Mouse (Mus musculus) stomach, embryonic 14.5 days (tissue): ENCODE data around the gene Il18. TPM values are rescaled to one million over a fixed set of nuclear protein-coding genes. Genes with fewer than 3 reads are reported as not detected.

Source experiments
- ATAC-seq: fragments of 200-750 bp; cut with Nextera tagmentation; 2 replicates; pipeline ENCODE4 v1.8.0; 2017; ENCODE audit warnings: low read depth, moderate TSS enrichment; ENCODE audit not compliant: insufficient number of reproducible peaks, insufficient read depth, low FRiP score
- H3K27ac ChIP-seq: fragments of 300-500 bp; sonication (generic); 2 replicates; pipeline ENCODE4 v1.5.1; 2014; ENCODE audit warnings: mild to moderate bottlenecking, low read length, moderate library complexity, mixed read lengths
- H3K27me3 ChIP-seq: fragments of 300-500 bp; sonication (generic); 2 replicates; pipeline ENCODE4 v1.6.1; 2014; ENCODE audit warnings: low read length, control low read depth, mixed read lengths; ENCODE audit not compliant: control insufficient read depth, insufficient read depth
- H3K36me3 ChIP-seq: fragments of 300-500 bp; sonication (generic); 2 replicates; pipeline ENCODE4 v1.6.1; 2014; ENCODE audit warnings: mild to moderate bottlenecking, control low read depth, low read length, moderate library complexity, mixed read lengths; ENCODE audit not compliant: control insufficient read depth, insufficient read depth
- H3K4me1 ChIP-seq: fragments of 300-500 bp; sonication (generic); 2 replicates; pipeline ENCODE4 v1.6.1; 2014; ENCODE audit warnings: low read length, control low read depth, mixed read lengths; ENCODE audit not compliant: control insufficient read depth, insufficient read depth
- H3K4me2 ChIP-seq: fragments of 300-500 bp; sonication (generic); replicated peaks from 2 replicates; pipeline ENCODE4 v1.6.1; 2014; ENCODE audit warnings: low read depth, low read length, control low read depth
- H3K4me3 ChIP-seq: fragments of 300-500 bp; sonication (generic); 2 replicates; pipeline ENCODE4 v1.5.1; 2014; ENCODE audit warnings: low read depth, low read length, control low read depth
- H3K9ac ChIP-seq: fragments of 300-500 bp; sonication (generic); replicated peaks from 2 replicates; pipeline ENCODE4 v1.6.1; 2014; ENCODE audit warnings: low read depth, mild to moderate bottlenecking, control low read depth, low read length, moderate library complexity, mixed read lengths
- H3K9me3 ChIP-seq: fragments of 300-500 bp; sonication (generic); 2 replicates; pipeline ENCODE4 v1.6.1; 2016; ENCODE audit warnings: low read depth, low read length, control low read depth; ENCODE audit not compliant: control insufficient read depth
- WGBS: fragments of 180-500 bp; shearing (Covaris S2); extraction: QIAGEN DNeasy Blood & Tissue Kit; methylation state at CpG from one replicate; pipeline ENCODE4 v1.1.7; 2014; 5-methylcytosine and 5-hydroxymethylcytosine counted together
- polyA plus RNA-seq: library from polyadenylated mRNA; unstranded; fragments of >200 nt; fragmentation: Nextera tagmentation; extraction: Ambion mirVana; gene quantifications from 2 replicates; pipeline ENCODE4 v1.2.1, GENCODE M21; 2014

Il18 gene
- 7.9 and 9.1 TPM in 2 replicates for polyA plus RNA-seq

GRCm38 (mm10) chr9:50554241-50555093 is at the start of gene Il18:
Il18 (plus strand) TSS chr9:50554827.
- Histone ChIP-seq H3K9ac (no peak within 1 kb of the TSS), H3K4me1 (no peaks in the 10 kb centered on the region), H3K27me3 (no peaks in the 10 kb centered on the region), H3K4me3 (no peak within 1 kb of the TSS), H3K4me2 (no peak within 1 kb of the TSS), H3K9me3 (no peaks in the 10 kb centered on the region), H3K36me3 (no peaks in the 10 kb centered on the region), H3K27ac (no peak within 1 kb of the TSS)
- ATAC-seq, result no peak
- WGBS, result 32% methylated on average over 12 of the region's 12 CpGs

- H3K4me2 ChIP-seq, result no peak overlapping the region
- no peaks in the 10 kb centered on the region for H3K9me3 ChIP-seq
- 21% methylated on average over 6 of the region's 6 CpGs for WGBS
- H3K4me1 ChIP-seq, result peaks cover 6% of the 10 kb centered on the region; the same call in 1 of the 2 replicates
- H3K4me3 ChIP-seq, result no peak overlapping the region
- H3K9ac ChIP-seq, result no peak overlapping the region
- no peak for ATAC-seq
- H3K27me3 ChIP-seq, result no peaks in the 10 kb centered on the region
- H3K27ac ChIP-seq, result no peak overlapping the region
- no peaks in the 10 kb centered on the region for H3K36me3 ChIP-seq
Measured at GRCm38 (mm10) chr9:50505405-50505804, 49.2 kb upstream of the Il18 start.

GRCm38 (mm10) chr9:50507570-50507969 is 47.1 kb upstream of the Il18 start:
- no peak overlapping the region for H3K4me2 ChIP-seq
- H3K9ac ChIP-seq, result no peak overlapping the region
- H3K27ac ChIP-seq, result no peak overlapping the region
- H3K27me3 ChIP-seq, result no peaks in the 10 kb centered on the region
- 43% methylated on average over 7 of the region's 7 CpGs for WGBS
- peaks cover 6% of the 10 kb centered on the region; the same call in 1 of the 2 replicates for H3K4me1 ChIP-seq
- ATAC-seq, result no peak
- H3K4me3 ChIP-seq, result no peak overlapping the region
- no peaks in the 10 kb centered on the region for H3K9me3 ChIP-seq
- no peaks in the 10 kb centered on the region for H3K36me3 ChIP-seq

- Histone ChIP-seq H3K27me3 (no peaks in the 10 kb centered on the region), H3K9me3 (no peaks in the 10 kb centered on the region), H3K4me2 (no peak overlapping the region), H3K36me3 (no peaks in the 10 kb centered on the region), H3K27ac (no peak overlapping the region), H3K9ac (no peak overlapping the region), H3K4me1 (no peaks in the 10 kb centered on the region), H3K4me3 (no peak overlapping the region)
- 82% methylated on average over 5 of the region's 5 CpGs for WGBS
- ATAC-seq, result no peak
Measured at GRCm38 (mm10) chr9:50515462-50515861, 39.2 kb upstream of the Il18 start.

GRCm38 (mm10) chr9:50518781-50519180 is 35.8 kb upstream of the Il18 start:
- H3K9ac ChIP-seq, result no peak overlapping the region
- H3K4me1 ChIP-seq, result no peaks in the 10 kb centered on the region
- H3K4me2 ChIP-seq, result no peak overlapping the region
- no peak for ATAC-seq
- no peak overlapping the region for H3K4me3 ChIP-seq
- no peaks in the 10 kb centered on the region for H3K27me3 ChIP-seq
- peaks cover 2% of the 10 kb centered on the region; the same call in 1 of the 2 replicates for H3K36me3 ChIP-seq
- no peak overlapping the region for H3K27ac ChIP-seq
- no peaks in the 10 kb centered on the region for H3K9me3 ChIP-seq
- WGBS, result 10% methylated on average over 2 of the region's 2 CpGs

GRCm38 (mm10) chr9:50520748-50521147 is 33.9 kb upstream of the Il18 start:
- H3K36me3 ChIP-seq, result peaks cover 2% of the 10 kb centered on the region; the same call in 1 of the 2 replicates
- H3K9ac ChIP-seq, result no peak overlapping the region
- ATAC-seq, result no peak
- 79% methylated on average over 6 of the region's 6 CpGs for WGBS
- no peaks in the 10 kb centered on the region for H3K4me1 ChIP-seq
- H3K4me2 ChIP-seq, result no peak overlapping the region
- H3K27me3 ChIP-seq, result no peaks in the 10 kb centered on the region
- H3K9me3 ChIP-seq, result no peaks in the 10 kb centered on the region
- no peak overlapping the region for H3K4me3 ChIP-seq
- no peak overlapping the region for H3K27ac ChIP-seq

GRCm38 (mm10) chr9:50521562-50521961 is 33.1 kb upstream of the Il18 start:
- no peaks in the 10 kb centered on the region for H3K27me3 ChIP-seq
- no peak overlapping the region for H3K4me3 ChIP-seq
- H3K4me1 ChIP-seq, result no peaks in the 10 kb centered on the region
- H3K27ac ChIP-seq, result no peak overlapping the region
- ATAC-seq, result no peak
- H3K4me2 ChIP-seq, result no peak overlapping the region
- no peak overlapping the region for H3K9ac ChIP-seq
- 68% methylated on average over 2 of the region's 2 CpGs for WGBS
- H3K36me3 ChIP-seq, result peaks cover 2% of the 10 kb centered on the region; the same call in 1 of the 2 replicates
- no peaks in the 10 kb centered on the region for H3K9me3 ChIP-seq

GRCm38 (mm10) chr9:50522574-50522973 is 32.1 kb upstream of the Il18 start:
- Histone ChIP-seq H3K9me3 (no peaks in the 10 kb centered on the region), H3K4me2 (no peak overlapping the region), H3K27ac (no peak overlapping the region), H3K9ac (no peak overlapping the region), H3K4me3 (no peak overlapping the region), H3K27me3 (no peaks in the 10 kb centered on the region), H3K36me3 (peaks cover 2% of the 10 kb centered on the region; the same call in 1 of the 2 replicates), H3K4me1 (peaks cover 6% of the 10 kb centered on the region)
- ATAC-seq, result no peak
- WGBS, result 84% methylated on average over 5 of the region's 5 CpGs
